ENCODE assay signal across 8 mouse cellular contexts in genomic region chr6:51544118-51544681, GRCm38 (mm10). TPM values are rescaled to one million over a fixed set of nuclear protein-coding genes. Genes with fewer than 3 reads are reported as not detected.
DNase-seq lines count a peak whose midpoint lies in the region; TF ChIP-seq lines count a peak whose summit lies in the region.

No protein-coding gene starts in this region.

- no peak for TF ChIP-seq EP300 in CH12.LX (IDR thresholded peaks at IDR 0.05; ENCODE audit: low read length)

- H3K4me1 ChIP-seq in heart, embryonic 10.5 days, result peaks cover 14% of the 10 kb centered on the region; the same call in 1 of the 2 replicates
- peaks cover 16 to 56% of the 10 kb centered on the region in 2 experiments for H3K4me1 ChIP-seq in CH12.LX (ENCODE audit: control insufficient read depth in 1 of 2, insufficient read depth in 2 of 2)

- no peaks in the 10 kb centered on the region for H3K9me3 ChIP-seq in heart, embryonic 10.5 days
- H3K9me3 ChIP-seq in CH12.LX (replicated peaks; ENCODE audit: low read length), result no peaks in the 10 kb centered on the region

- dilution Hi-C loops in CH12.LX (cut with MboI; ENCODE audit: extremely low pct_ligation_motif_present, extremely low pct_unique_long_range_greater_than_20kb, low sequenced_read_pairs), result no loop called here

- peak; percentile 96 for DNase-seq in heart, adult 11 months
- DNase-seq in heart, embryonic 10.5 days (ENCODE audit: low spot score), result no peak
- DNase-seq in CH12.LX (ENCODE audit: extremely low read depth), result peak; percentile 83
- DNase-seq in fibroblast of lung, adult 2 months (ENCODE audit: low read depth), result peak; percentile 65
- peak; percentile 34 for DNase-seq in kidney, postnatal 14 days
- DNase-seq in cerebellum, adult 11 months, result no peak
- no peak for DNase-seq in cerebellum, adult 11-12 months

- H3K27me3 ChIP-seq in heart, embryonic 10.5 days (ENCODE audit: insufficient read depth, poor library complexity, severe bottlenecking), result no peaks in the 10 kb centered on the region
- H3K27me3 ChIP-seq in CH12.LX (replicated peaks) (no peaks in the 10 kb centered on the region), myocyte (ENCODE audit: control insufficient read depth, insufficient read depth, insufficient read length) (no peaks in the 10 kb centered on the region)

- no peak overlapping the region for H3K27ac ChIP-seq in heart, embryonic 10.5 days
- no peak overlapping the region for H3K27ac ChIP-seq in CH12.LX (ENCODE audit: insufficient read depth, low read depth)

- WGBS in heart, embryonic 10.5 days, result 42% methylated on average over 7 of the region's 7 CpGs

- TF ChIP-seq POLR2A in CH12.LX (IDR thresholded peaks at IDR 0.05; ENCODE audit: low read depth, low read length), result peak; percentile 62; the same call in 1 of the 2 replicates
- no peak for TF ChIP-seq POLR2A in myocyte (IDR thresholded peaks at IDR 0.05; ENCODE audit: insufficient read length, low read depth)

- no peak for TF ChIP-seq CTCF in CH12.LX (conservative IDR thresholded peaks at IDR 0.05 in 1 of 2, IDR thresholded peaks at IDR 0.05 in 1 of 2; ENCODE audit: low read depth in 2 of 2, low read length in 2 of 2)

- H3K9ac ChIP-seq in CH12.LX (ENCODE audit: insufficient read depth, low read depth), result peak overlapping the region; percentile 68

- peak overlapping the region; percentile 95 for H3K4me2 ChIP-seq in CH12.LX (ENCODE audit: insufficient read depth, low read depth, poor library complexity, severe bottlenecking)
- H3K4me2 ChIP-seq in myocyte (ENCODE audit: low read depth), result peak overlapping the region; percentile 68

- in situ Hi-C loops in CH12.LX (cut with MboI; ENCODE audit: low pct_ligation_motif_present, low pct_unique_long_range_greater_than_20kb, low sequenced_read_pairs), result no loop called here

- TF ChIP-seq RAD21 in CH12.LX (IDR thresholded peaks at IDR 0.05; ENCODE audit: low read depth, low read length), result no peak

- peaks cover 11% of the 10 kb centered on the region for H3K36me3 ChIP-seq in heart, embryonic 10.5 days
- peaks cover 0 to 34% of the 10 kb centered on the region in 2 experiments for H3K36me3 ChIP-seq in CH12.LX (replicated peaks in 1 of 2; ENCODE audit: control insufficient read depth in 1 of 2, insufficient read depth in 1 of 2, low read length in 1 of 2)
- H3K36me3 ChIP-seq in myocyte (ENCODE audit: control insufficient read depth, insufficient read depth), result no peaks in the 10 kb centered on the region

- no peak overlapping the region for H3ac ChIP-seq in myocyte (ENCODE audit: control insufficient read depth, insufficient read length)

- no peak overlapping the region; the same call in 1 of the 2 replicates for H3K4me3 ChIP-seq in heart, embryonic 10.5 days
- H3K4me3 ChIP-seq in CH12.LX (replicated peaks in 1 of 3; ENCODE audit: low read depth in 2 of 3, low read length in 2 of 3, poor library complexity in 1 of 3) (peak overlapping the region; percentile 36 to 65 (median 60)), myocyte (peak overlapping the region; percentile 3)

- H3K79me2 ChIP-seq in CH12.LX (replicated peaks; ENCODE audit: control insufficient read depth, extremely low read depth, insufficient read depth, poor library complexity, severe bottlenecking) (no peaks in the 10 kb centered on the region), myocyte (ENCODE audit: control insufficient read depth, insufficient read depth) (no peaks in the 10 kb centered on the region)

TF ChIP-seq in CH12.LX, 34 proteins besides CTCF, POLR2A, EP300 and RAD21 (continues in another document):
- TF ChIP-seq PAX5 (IDR thresholded peaks at IDR 0.05; ENCODE audit: low read length), result no peak
- TF ChIP-seq MXI1 (IDR thresholded peaks at IDR 0.05; ENCODE audit: low read depth, low read length), result no peak
- TF ChIP-seq NRF1 (IDR thresholded peaks at IDR 0.05; ENCODE audit: low read depth, low read length), result no peak
- TF ChIP-seq TCF12 (IDR thresholded peaks at IDR 0.05; ENCODE audit: low read depth, low read length), result no peak
- TF ChIP-seq SMC3 (IDR thresholded peaks at IDR 0.05; ENCODE audit: low read depth, low read length), result no peak
- 0 out of 2 replicates have a peak, but pooled peaks have one; percentile 10 for TF ChIP-seq HCFC1 (IDR thresholded peaks at IDR 0.05; ENCODE audit: low read depth, low read length)
- no peak for TF ChIP-seq RCOR1 (conservative IDR thresholded peaks at IDR 0.05; ENCODE audit: low read depth, low read length)
- no peak for TF ChIP-seq GABPA (IDR thresholded peaks at IDR 0.05; ENCODE audit: insufficient replicate concordance, low read depth, low read length)
- peak; percentile 60 for TF ChIP-seq SIN3A (IDR thresholded peaks at IDR 0.05; ENCODE audit: low read length)
- peak; percentile 50 for TF ChIP-seq NELFE (IDR thresholded peaks at IDR 0.05; ENCODE audit: low read depth, low read length)
- TF ChIP-seq IRF4 (IDR thresholded peaks at IDR 0.05; ENCODE audit: low read depth, low read length), result no peak
- TF ChIP-seq UBTF (IDR thresholded peaks at IDR 0.05; ENCODE audit: low read depth, low read length), result no peak
- TF ChIP-seq TBP (conservative IDR thresholded peaks at IDR 0.05; ENCODE audit: low read depth, low read length), result peak; percentile 98
- TF ChIP-seq JUN (IDR thresholded peaks at IDR 0.05; ENCODE audit: insufficient read depth, low read depth, low read length), result no peak
- TF ChIP-seq POLR2AphosphoS2 (IDR thresholded peaks at IDR 0.05; ENCODE audit: low read depth, low read length), result 0 out of 2 replicates have a peak, but pooled peaks have one; percentile 61
- TF ChIP-seq ZMIZ1 (IDR thresholded peaks at IDR 0.05; ENCODE audit: low read depth, low read length), result peak; percentile 41; the same call in 1 of the 2 replicates
- no peak for TF ChIP-seq USF1 (IDR thresholded peaks at IDR 0.05; ENCODE audit: low read depth, low read length)
- no peak for TF ChIP-seq E2F4 (IDR thresholded peaks at IDR 0.05; ENCODE audit: insufficient replicate concordance, low read depth, low read length)
- no peak for TF ChIP-seq KAT2A (IDR thresholded peaks at IDR 0.05; ENCODE audit: insufficient replicate concordance, low read length)
- peak; percentile 21; the same call in 1 of the 2 replicates for TF ChIP-seq MAFK (IDR thresholded peaks at IDR 0.05; ENCODE audit: insufficient replicate concordance, low read length)
- no peak for TF ChIP-seq JUND (conservative IDR thresholded peaks at IDR 0.05; ENCODE audit: low read depth, low read length)
- TF ChIP-seq BHLHE40 (IDR thresholded peaks at IDR 0.05; ENCODE audit: low read depth, low read length), result no peak
- TF ChIP-seq USF2 (conservative IDR thresholded peaks at IDR 0.05; ENCODE audit: low read depth, low read length), result no peak
- 0 out of 2 replicates have a peak, but pooled peaks have one; percentile 51 for TF ChIP-seq CHD1 (IDR thresholded peaks at IDR 0.05; ENCODE audit: low read depth, low read length)
- no peak for TF ChIP-seq MYC (IDR thresholded peaks at IDR 0.05; ENCODE audit: low read depth, low read length)

TF ChIP-seq in myocyte, 11 proteins besides CTCF, POLR2A, EP300 and RAD21:
- TF ChIP-seq TCF12 (IDR thresholded peaks at IDR 0.05; ENCODE audit: insufficient read depth, poor library complexity, severe bottlenecking) (no peak), TCF3 (IDR thresholded peaks at IDR 0.05; ENCODE audit: insufficient read length, low read depth) (no peak), E2F4 (IDR thresholded peaks at IDR 0.05; ENCODE audit: insufficient read depth) (no peak), USF1 (IDR thresholded peaks at IDR 0.05; ENCODE audit: low read depth) (no peak), MAX (IDR thresholded peaks at IDR 0.05; ENCODE audit: low read depth) (no peak), MYOD1 (IDR thresholded peaks at IDR 0.05; ENCODE audit: control insufficient read depth in 1 of 3, insufficient read length in 2 of 3, low read depth in 2 of 3) (no peak), REST (IDR thresholded peaks at IDR 0.05; ENCODE audit: insufficient read depth, insufficient read length) (no peak), CEBPB (IDR thresholded peaks at IDR 0.05; ENCODE audit: insufficient read depth, poor library complexity, severe bottlenecking) (no peak), MYOG (IDR thresholded peaks at IDR 0.05; ENCODE audit: control insufficient read depth in 1 of 3, insufficient read depth in 1 of 3, insufficient read length in 2 of 3, low read depth in 2 of 3) (no peak), SRF (IDR thresholded peaks at IDR 0.05; ENCODE audit: control insufficient read depth, insufficient read length, low read depth) (no peak), POLR2AphosphoS2 (IDR thresholded peaks at IDR 0.05; ENCODE audit: insufficient read length, low read depth) (no peak)
TF ChIP-seq in myocyte: peak in this region for 0.

RNA-seq across cellular contexts. Expression of gene Snx10, which starts 20.5 kb away (rescaled TPM):
- polyA plus RNA-seq in heart, embryonic 10.5 days (2016; fragmentation: Nextera tagmentation; extraction: Ambion mirVana), result 24.5 and 24.8 TPM in 2 replicates
- total RNA-seq in CH12.LX (2012; rRNA removed) (25.1 and 27.6 TPM in 2 replicates), CH12.LX (2014; rRNA removed) (84.7 and 92.0 TPM in 2 replicates)
- polyA plus RNA-seq in CH12.LX (2012; ENCODE audit: insufficient read length, low read depth) (46.2 and 54.9 TPM in 2 replicates), myocyte (2012; fragmentation: generic; extraction: Trizol) (3.3 TPM)

Comparison
In these comparisons a context has a peak if more than half of its experiments do, and no peak if none do; other contexts are left out.
1. DNase-seq: peak in heart, adult 11 months (single experiment), CH12.LX (single experiment), fibroblast of lung, adult 2 months (single experiment) and kidney, postnatal 14 days (single experiment); none in heart, embryonic 10.5 days (single experiment), cerebellum, adult 11 months (single experiment) and cerebellum, adult 11-12 months (single experiment).